Mouse (Mus musculus) erythroid progenitor cell, adult 5-6 weeks (primary cell): ENCODE results near the gene Tbx15. TPM values are rescaled to one million over a fixed set of nuclear protein-coding genes. Genes with fewer than 3 reads are reported as not detected.

ENCODE experiments used
- ATAC-seq: replicated peaks from 2 replicates; pipeline ENCODE4 v1.8.0; 2016; ENCODE audit warnings: moderate number of reproducible peaks, mild to moderate bottlenecking, moderate TSS enrichment, inconsistent platforms; ENCODE audit not compliant: poor library complexity, low FRiP score, severe bottlenecking
- total RNA-seq, 2 experiments: library from RNA; stranded (forward) in 1 of 2; stranded (reverse) in 1 of 2; fragments of 150-400 nt in 1 of 2; fragments of 186-747, 209-891 nt in 1 of 2; gene quantifications; 2 replicates each; pipeline versions ENCODE4 v1.2.3 to v1.2.4; 2015 to 2017; ENCODE audit warnings: low replicate concordance in 2 of 2

Gene Tbx15
- total RNA-seq (2015; ENCODE audit: low replicate concordance) (not detected in 2 replicates), total RNA-seq (2017; ENCODE audit: low replicate concordance) (0.13 TPM in 1 of 2 replicates, not detected in the other)

DNA sequence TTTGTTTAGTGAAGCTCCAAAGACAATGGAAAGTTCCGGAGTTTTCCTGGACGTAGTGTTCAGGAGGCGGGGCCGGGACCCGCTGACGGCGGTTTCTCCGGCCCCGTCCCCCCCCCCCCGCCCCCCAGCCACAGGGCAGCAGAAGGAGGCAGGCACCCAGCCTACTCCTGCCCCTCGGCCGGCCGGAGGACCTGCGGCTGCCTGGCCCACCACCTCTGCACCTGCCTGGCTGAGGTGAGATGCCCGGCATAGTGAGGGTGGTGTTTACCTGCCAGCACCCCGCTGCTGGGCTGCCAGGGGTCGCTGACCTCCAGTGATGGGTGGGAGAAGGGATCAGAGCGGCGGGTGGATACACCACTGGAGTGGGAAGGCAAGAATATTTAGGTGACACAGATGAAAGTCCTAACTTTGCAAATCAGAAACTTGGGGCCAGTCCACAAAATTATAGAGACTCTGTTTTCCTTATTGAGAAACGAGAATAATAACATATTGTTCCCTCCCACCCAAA, at the start of gene Tbx15:
Tbx15 (plus strand) TSS at position 169 of the 508 bp plus-strand sequence.
- no peak for ATAC-seq

GRCm38 (mm10) chr3:99193576-99193975, 46.6 kb upstream of the Tbx15 start:
- no peak for ATAC-seq

DNA sequence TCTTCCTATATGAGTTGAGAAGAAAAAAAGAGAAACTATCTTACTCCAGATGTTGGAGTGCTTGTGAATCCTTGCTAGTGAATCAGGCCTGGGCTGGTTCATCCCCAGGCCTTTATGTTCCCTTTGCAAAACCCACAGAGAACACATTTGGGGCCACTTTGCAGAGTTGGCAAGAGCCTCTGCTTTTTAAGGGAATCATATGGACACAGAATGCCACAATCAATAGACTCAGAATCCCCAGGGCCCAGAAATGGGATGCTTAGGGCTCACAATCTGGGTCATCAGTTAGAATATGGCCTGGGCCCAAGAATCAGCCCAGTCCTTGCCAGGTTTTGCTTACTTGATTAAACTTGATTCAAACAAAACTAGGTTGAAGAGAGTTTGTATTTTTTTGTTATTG, 36.9 kb upstream of the Tbx15 start:
- ATAC-seq, result no peak

DNA sequence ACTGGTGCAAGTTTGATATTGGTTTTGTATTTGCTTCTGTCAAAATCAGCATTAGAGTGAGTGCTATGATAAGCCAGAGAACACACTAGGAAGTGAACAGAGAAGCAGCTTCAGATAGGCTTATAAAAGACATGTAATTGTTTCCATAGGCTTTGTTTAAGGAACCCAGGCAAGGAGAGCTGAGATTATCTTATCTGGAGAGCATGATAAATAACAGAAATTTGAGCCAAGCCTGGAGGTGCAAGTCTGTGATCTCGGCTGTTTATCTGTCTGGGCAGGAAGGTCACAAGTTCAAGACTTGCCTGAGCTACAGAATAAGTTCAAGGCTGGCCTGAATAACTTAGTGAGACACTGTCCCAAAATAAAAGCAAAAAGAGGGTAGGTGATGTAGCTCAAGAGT, 31.8 kb upstream of the Tbx15 start:
- no peak for ATAC-seq

DNA sequence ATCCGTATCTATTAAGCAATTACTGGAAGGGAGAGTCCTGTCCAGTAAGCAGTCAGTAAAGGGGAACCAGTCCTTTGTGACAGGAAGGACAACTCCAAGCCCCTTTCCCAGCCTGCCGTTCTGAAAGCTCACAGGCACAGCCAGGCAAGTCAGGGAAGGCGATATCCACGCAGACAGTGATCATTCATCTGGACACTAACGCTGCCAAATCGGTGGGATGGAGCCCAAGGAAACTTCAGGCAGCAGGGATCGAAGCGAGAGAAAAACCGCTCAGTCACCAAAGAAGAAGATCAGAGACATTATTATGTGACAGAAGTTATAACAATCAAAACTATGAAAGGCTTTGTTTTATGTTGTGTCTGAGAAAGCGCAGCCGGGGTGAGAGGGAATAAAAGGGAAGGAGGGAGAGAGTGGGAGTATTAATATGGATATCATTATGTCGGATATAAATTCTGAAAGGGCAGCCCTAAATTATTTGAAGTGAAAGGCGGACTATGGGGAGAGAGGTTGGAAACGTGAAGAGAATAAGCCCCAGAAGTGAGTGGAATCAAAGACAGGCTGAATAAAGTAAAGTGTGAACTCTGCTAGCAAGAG, 29.0 kb upstream of the Tbx15 start:
- ATAC-seq, result no peak

DNA sequence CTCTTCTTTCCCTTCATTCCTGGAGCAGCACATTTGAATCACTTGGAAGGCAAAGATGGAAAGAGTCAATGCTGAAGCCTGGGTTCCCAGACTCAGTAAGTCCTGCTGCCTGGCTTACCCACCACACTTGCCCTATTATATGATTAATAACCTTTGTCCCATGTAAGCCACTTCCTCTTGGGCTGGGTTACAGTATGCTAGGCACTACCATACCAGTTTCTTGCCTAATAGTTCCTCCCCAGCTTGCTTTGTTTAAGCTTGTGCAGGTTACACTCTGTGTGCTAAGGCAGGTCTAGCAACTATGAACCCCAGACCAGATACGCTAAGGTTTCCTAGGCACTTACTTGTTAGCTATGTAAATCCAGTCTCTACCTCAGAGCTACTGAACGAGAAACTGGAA, 12.4 kb upstream of the Tbx15 start:
- no peak for ATAC-seq

GRCm38 (mm10) chr3:99233393-99234318, 6.5 kb upstream of the Tbx15 start:
- ATAC-seq, result no peak

DNA sequence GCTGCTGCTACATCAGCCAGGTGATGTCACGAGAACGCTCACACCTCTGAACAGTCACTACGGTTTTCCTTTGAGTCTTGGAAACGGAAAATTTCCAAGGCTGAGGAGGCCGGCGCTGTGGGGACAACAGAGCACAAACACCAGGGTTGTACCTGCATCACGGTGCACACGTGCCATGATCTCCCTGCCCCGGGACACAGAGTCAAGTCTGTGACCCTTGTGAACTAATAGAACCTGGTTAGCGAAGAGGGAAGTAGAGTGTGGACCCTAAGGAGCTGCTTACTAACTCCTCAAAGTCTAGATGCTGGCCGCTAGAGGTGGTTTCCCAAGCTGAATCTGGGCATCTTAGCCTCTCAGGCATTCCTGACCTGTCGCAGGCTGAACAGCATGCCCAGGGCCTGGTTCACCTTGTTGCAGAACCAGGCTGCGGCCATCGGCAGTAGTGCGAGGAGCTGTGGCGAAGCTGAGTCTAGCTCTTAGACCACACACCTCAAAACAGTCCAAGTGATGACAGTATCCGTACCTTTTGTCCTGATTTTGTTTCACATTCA, 5.8 kb upstream of the Tbx15 start:
- ATAC-seq, result no peak

GRCm38 (mm10) chr3:99235116-99235803, 4.9 kb upstream of the Tbx15 start:
- no peak for ATAC-seq

DNA sequence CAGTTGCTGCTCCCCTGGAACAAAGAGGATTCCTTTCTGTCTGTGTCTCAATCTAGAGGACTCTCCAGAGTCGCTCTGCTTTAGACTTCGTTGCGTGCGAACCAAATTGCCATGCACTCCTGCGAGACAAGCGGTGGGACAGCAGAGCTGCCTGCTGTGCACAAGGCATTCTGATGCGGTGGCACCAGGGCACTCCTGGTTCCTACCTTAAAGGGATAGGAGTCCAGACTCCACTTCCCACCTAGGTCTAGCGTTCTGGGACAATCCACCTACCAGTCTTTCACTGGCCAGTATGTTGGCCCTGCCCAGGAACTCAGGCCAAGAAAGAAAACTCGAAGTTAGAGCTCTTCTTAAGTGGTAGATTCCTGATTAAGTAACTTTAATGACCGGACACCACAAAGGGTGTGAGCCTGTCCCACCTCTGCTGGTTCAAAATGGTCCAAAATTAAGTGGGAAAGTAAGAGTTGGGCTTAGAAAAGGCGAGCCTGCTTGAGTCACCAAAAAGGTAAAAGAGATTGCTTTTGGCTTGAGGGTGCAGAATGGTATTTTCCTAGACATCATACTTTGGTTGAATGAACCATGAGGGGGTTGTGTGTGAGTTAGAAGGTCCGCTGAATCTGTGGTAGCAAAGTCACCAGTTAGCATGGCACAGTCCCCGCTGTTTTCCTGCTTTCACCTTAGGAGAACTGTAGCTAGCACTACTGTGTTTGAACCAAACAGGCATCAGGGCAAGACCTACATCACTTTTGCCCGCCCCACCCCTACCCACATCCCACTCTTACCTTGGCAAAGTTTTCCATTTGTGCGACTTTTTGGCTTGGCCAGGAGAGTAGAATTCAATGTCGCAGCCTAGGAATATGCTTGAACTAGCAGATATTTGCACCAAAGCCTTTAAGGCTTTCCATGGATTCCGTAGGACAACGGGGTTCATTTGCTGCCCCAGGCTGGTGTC, 4.1 kb upstream of the Tbx15 start:
- no peak for ATAC-seq

- no peak for ATAC-seq
These were observed 1.5 kb upstream of the Tbx15 start for GRCm38 (mm10) chr3:99238691-99239090.

DNA sequence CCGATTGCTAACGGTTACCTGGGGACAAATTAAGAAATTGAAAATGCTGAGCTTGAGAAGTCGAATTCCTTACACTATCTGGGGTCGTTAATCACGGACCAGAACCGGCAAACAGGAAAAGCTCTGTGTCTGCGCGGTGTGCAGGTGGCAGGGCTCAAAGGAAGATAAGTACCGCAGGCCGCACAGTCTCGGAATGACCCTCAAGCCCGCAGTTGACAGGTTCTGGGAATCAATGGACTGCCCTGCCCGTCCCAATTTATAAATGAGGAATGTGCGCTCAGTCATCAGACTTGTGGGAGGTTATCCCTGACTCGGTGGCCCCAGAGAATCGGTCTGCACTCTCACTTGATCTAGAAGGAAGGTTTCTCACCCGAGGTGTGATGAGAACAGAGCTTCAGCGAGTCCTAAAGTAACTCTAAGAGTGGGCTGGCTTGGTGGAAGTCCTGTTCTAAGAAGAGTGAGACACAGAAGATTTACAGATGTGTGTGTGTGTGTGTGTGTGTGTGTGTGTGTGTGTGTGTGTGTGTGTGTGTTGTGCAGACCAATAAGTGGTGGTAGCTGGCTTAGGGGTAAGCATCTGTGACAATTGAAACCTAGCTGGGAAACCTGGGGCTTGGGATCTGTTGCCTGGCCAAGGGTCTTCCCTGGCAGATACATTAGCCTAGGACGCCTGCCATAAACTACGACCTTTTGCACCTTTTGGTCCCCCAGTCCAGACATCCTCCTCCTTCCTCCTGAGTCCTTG, 708 bp upstream of the Tbx15 start:
- no peak for ATAC-seq

DNA sequence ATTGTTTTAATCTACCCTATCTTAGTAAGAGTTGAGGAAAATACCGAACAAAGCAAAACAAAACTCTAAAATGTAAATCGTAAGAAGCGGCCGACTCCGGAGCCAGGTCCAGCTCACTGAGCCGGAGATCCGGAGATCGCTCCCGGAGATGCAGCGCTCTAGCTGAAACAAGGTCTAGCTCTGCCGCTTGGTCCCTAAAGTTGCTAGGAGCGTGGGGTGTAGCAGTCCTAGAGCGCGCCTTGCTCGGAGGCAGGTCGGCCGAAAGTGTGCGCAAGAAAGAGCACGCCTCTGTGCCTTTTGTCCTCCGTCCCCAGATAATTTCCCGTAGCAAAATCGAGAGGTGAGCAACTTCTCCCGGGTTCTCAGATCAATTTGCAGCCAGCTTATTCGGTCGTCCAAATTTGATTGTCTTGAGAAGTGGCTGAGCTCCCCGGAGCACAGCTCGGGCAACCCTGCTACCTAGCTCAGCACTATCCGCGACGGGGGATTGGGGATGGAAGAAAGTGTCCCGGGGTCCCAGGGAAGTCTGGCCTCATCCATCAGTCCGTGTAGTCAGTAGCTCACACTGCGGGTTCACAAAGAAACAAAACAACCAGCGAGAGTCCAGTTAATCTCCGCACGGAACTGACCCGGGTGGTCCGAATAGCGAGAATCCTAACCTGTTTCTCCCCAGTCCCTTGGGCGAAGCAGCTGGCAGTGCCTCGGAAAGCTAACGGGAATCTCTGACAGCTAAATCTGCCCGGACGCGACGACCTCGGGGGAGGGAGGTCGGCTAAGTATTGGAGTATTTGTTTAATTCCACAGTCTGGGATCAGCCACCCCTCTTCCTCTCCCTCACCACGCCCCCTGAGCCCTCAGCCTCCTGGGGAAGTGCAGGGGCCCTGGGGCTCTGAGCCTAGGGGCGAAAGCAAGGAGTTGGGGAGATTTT, 894 bp downstream of the Tbx15 start:
- ATAC-seq, result no peak

- ATAC-seq, result no peak
These were observed 2.3 kb downstream of the Tbx15 start for GRCm38 (mm10) chr3:99242481-99242880.

GRCm38 (mm10) chr3:99245341-99245740, 5.2 kb downstream of the Tbx15 start:
- no peak for ATAC-seq

DNA sequence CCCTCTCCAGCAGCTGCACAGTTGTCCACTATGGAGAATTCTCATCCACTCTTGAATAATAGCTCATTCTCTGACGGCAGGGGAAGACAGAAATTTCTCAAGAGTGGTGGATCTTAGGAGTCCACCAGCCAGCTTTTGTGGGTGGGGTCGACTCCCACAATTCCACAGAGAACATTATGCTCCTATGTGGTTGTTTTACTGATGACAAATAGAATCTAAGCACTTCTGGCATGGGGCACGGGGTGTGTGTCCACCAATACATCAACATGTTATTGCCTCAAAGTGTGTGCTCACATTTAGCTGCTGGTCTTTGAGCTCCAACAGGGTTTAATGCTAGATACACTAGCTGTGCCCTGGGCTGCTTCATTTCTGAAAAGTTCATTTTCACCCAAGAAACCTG, 6.4 kb downstream of the Tbx15 start:
- ATAC-seq, result no peak

DNA sequence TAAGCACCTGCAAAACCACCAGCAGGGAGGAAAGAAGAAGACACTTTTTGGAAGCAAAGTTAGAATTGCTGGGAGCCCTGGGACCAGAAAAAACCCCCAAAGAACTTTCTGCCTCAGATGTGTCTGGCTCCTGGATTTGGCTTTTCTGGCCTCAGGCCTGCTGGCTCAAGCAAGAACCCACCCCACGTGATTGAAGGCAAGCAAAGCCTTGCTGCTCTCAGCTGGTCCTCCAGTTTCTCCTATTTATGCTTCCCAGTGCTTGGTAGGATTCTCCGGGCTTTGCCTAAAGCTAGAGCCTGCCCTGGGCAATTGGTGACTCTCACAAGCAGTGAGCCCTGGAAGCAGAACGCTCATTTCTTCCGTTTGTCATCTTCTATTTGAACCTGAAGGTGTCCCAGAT, 7.4 kb downstream of the Tbx15 start:
- no peak for ATAC-seq
